Mouse (Mus musculus) embryonic fibroblast, embryonic 13.5 days (primary cell): ENCODE measurements around the gene Tm9sf4. TPM values are rescaled to one million over a fixed set of nuclear protein-coding genes. Genes with fewer than 3 reads are reported as not detected.

Source experiments
- H3K27ac ChIP-seq: 2 replicates; pipeline ENCODE4 v1.5.1; 2012; ENCODE audit warnings: low read length, control low read depth, inconsistent platforms; ENCODE audit not compliant: insufficient read depth
- H3K4me1 ChIP-seq: 2 replicates; pipeline ENCODE4 v1.6.1; 2011; ENCODE audit warnings: low read length; ENCODE audit not compliant: control insufficient read depth, insufficient read depth
- H3K4me3 ChIP-seq: 2 replicates; pipeline ENCODE4 v1.5.1; 2011; ENCODE audit warnings: mild to moderate bottlenecking, control low read depth, low read length; ENCODE audit not compliant: insufficient read depth
- CTCF ChIP-seq: IDR thresholded peaks from 2 replicates; pipeline ENCODE4 v1.5.1; 2011; ENCODE audit warnings: mild to moderate bottlenecking, control low read depth, low read length, moderate library complexity, borderline replicate concordance; ENCODE audit not compliant: insufficient read depth
- POLR2A ChIP-seq: IDR thresholded peaks from 2 replicates; pipeline ENCODE4 v1.6.1; 2011; ENCODE audit warnings: low read depth, mild to moderate bottlenecking, control low read depth, low read length, moderate library complexity
- polyA plus RNA-seq: library from polyadenylated mRNA; stranded (reverse); fragments of >200 nt; gene quantifications from 2 replicates; pipeline ENCODE4 v1.2.4, GENCODE M21; 2011; ENCODE audit warnings: low read depth; ENCODE audit not compliant: missing spikeins, insufficient read length

Gene Tm9sf4
- polyA plus RNA-seq, 1 experiment = 114 TPM

DNA sequence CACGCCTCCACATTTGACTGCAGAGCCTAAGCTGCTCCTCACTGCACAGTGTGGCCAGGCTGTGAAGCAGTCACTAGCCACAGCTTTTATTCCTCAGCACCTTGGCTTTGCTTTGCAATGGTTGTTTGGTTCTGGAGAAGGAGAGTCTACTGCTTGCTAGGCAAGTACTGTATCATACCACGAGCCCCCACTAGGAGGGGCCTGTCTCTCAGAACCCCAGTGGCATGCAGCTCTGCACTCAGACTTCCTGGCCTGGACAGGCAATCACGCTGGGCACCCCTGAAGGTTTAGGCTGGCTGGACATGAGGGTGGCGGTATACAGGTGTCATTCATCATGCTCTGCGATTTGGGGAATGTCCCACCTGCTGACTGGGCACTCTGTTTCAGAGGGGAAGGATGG is 26.9 kb upstream of the Tm9sf4 start:
- TF ChIP-seq POLR2A (no peak), CTCF (no peak)
- Histone ChIP-seq H3K4me3 (no peak overlapping the region), H3K27ac (no peak overlapping the region), H3K4me1 (no peaks in the 10 kb centered on the region)

DNA sequence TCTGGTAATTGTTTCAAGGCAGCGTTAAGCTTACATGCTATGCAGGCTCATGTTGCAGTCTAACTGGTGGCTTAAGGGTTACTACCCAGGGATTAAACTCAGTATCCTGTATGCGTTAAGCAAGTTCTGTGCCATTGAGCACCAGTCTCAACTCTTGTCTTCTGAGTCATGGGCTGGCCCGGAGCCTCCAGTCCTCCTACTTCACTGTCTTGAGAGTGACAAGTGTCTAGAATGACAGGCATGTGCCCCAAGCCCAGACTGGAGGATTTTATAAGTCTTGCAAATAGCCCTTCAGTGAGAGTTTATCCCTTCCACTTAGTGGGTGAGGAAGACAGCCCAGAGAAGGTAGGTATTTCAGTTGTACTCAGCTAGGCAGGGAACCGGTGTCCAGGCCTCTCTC is 24.9 kb upstream of the Tm9sf4 start:
- Histone ChIP-seq H3K4me1 (peaks cover 2% of the 10 kb centered on the region; the same call in 1 of the 2 replicates), H3K27ac (no peak overlapping the region), H3K4me3 (no peak overlapping the region)
- TF ChIP-seq POLR2A (no peak), CTCF (no peak)

DNA sequence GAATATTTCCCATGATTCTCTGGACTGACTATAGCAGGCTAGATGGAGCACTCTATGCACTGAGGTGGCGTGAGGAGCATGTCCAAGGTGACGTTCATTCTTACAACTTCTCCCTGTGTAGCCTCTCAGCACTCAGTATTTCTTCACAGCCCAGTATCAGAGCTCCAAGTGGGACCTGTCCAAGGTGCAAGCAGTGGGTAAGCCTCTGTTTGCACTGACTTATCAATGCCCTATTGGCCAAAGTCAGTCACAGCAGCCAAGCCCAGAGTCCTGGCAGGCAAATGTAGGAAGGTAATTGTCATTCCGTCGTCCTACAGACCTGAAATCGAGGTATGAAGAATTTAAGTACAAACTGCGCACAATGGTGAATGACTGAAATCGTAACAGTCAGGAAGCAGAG is 21.9 kb upstream of the Tm9sf4 start:
- TF ChIP-seq POLR2A = no peak
- no peak for TF ChIP-seq CTCF
- no peak overlapping the region for H3K27ac ChIP-seq
- H3K4me3 ChIP-seq = no peak overlapping the region
- H3K4me1 ChIP-seq = peaks cover 2% of the 10 kb centered on the region; the same call in 1 of the 2 replicates

DNA sequence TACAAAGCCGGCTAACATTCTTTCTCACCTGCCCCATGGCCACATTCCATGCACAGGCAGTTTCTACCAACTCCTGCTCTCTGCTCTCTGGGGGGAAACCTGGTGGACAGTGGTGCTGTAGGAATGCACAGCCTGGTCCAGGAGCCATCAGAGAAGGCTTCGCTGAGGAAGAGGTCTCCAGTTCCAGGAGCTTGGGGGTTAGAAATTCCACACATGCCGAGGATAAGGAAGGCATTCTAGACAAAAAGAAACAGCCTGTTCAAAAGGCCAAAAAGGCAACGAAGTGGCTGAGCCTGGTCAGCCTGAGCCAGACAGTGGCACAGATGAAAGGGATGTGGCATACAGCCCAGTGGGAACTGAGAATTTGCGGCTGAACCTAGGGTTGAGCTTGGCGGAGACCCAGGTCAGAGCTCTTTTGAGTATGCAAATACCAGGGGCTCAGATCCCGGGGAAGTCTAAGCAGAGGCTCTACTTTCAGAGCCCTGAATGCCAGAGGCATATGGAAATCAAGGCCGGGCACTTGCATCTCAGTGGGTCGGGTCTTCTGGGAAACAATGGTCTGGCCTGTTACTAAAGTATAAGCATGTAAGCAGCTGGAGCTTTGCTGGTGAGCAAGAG is 21.0 kb upstream of the Tm9sf4 start:
- peaks cover 2% of the 10 kb centered on the region; the same call in 1 of the 2 replicates for H3K4me1 ChIP-seq
- no peak overlapping the region for H3K4me3 ChIP-seq
- TF ChIP-seq CTCF = no peak
- no peak for TF ChIP-seq POLR2A
- peak overlapping the region; percentile 7; the same call in 1 of the 2 replicates for H3K27ac ChIP-seq

DNA sequence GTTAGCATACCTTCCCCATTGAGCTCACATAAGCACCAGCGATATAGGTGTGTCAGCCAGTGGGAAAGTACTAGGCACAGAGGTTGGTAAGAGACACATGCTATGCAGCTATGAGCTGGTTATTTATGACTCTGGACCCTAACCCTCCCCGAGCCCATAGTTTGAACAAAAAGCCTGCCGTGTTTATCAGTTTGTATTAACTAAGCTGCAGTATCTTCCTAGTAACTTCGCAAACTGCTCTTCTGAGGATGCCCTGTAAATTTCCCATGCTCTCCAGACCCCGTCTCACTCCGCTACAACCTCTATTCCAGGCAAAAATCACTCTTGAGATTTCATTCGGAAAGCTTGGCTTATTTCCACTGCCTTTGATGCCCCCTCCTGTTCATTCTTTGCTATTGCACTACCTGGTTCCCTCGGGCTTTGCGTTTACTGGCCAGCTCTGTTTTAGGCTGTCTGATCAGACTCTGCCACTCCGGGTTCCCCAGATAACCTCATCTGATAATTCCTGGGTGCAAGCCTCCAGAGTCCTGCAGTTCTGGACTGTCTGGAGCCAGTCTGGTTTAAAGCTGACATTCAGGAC is 18.4 kb upstream of the Tm9sf4 start:
- Histone ChIP-seq H3K4me3 (no peak overlapping the region), H3K4me1 (peaks cover 2% of the 10 kb centered on the region; the same call in 1 of the 2 replicates), H3K27ac (no peak overlapping the region)
- TF ChIP-seq CTCF = peak; percentile 7; the same call in 1 of the 2 replicates
- no peak for TF ChIP-seq POLR2A

DNA sequence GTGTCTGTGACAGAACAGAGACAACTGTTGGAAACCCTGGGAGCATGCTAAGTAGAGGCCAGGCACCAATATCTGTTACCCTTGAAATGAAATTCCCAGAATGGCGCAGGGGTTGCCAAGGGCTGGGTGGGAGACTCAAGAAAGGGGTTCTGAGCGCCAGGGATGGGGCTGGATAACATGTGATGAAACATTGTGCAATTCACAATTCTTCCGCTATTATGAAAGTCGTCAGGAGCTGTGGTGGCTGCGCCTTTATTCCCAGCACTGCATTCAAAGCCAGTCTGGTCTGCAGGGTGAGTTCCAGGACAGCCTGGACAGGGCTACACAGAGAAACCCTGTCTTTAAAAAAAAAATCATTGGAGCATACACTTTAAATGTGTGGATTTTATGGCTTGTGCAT is 15.8 kb upstream of the Tm9sf4 start:
- H3K4me3 ChIP-seq = no peak overlapping the region
- no peaks in the 10 kb centered on the region for H3K4me1 ChIP-seq
- TF ChIP-seq CTCF (no peak), POLR2A (no peak)
- no peak overlapping the region for H3K27ac ChIP-seq

DNA sequence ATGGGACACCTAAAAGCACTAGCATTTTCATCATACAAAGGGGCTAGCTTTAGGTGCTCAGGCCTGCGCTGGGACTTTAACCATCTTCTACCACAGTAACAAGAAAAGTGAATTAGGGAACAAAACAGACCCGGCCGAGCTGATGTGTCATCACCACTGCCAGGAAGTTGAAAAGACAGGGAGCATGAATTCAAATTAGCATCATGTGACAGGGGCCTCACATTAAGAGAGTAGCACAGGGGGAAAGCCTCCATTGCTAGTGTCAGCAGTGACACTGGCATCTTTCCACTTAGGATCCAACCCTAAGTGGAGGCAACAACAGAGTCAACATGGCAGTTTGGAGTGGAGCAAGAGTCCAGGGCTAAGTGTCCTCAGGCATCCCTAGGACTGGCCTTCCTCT is 13.9 kb upstream of the Tm9sf4 start:
- Histone ChIP-seq H3K4me3 (no peak overlapping the region), H3K4me1 (no peaks in the 10 kb centered on the region), H3K27ac (no peak overlapping the region)
- TF ChIP-seq POLR2A = no peak
- TF ChIP-seq CTCF = no peak

DNA sequence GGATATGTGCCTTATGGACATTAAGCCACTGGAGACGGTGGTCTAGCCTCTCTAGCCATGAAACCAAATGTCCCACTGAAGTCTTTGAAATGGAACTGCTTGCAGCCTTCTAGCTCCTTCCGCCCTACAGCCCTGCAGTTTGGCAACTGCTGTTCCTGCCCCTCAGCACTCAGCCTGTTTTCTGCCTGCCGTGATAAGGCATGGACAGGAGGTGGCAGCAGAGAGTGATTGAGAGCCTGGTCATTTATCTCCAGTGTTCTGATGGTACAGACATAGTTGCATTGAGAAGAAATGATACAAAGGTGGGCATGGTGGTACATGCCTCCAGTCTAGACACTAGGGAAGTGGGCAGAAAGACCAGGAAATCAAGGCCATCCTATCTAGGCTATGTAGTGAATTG is 13.4 kb upstream of the Tm9sf4 start:
- TF ChIP-seq CTCF (peak; percentile 87; the same call in 1 of the 2 replicates), POLR2A (no peak)
- no peak overlapping the region for H3K4me3 ChIP-seq
- H3K27ac ChIP-seq = no peak overlapping the region
- H3K4me1 ChIP-seq = no peaks in the 10 kb centered on the region

DNA sequence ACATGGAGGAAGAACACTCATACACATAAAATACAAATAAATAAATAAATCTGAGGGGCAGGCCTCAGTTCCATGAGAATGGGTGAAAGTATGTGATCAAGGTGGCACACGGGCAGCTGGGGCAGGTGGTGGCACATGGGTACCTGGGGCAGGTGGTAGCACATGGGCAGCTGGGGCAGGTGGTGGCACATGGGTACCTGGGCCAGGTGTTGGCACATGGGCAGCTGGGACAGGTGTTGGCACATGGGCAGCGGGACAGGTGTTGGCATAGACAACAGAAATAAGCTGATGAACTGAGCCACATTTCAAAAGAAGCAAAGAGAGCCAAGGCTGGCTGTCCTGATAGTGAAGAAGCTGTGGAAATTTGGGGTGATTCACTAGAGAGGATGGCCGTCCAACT is 11.4 kb upstream of the Tm9sf4 start:
- TF ChIP-seq POLR2A (no peak), CTCF (no peak)

DNA sequence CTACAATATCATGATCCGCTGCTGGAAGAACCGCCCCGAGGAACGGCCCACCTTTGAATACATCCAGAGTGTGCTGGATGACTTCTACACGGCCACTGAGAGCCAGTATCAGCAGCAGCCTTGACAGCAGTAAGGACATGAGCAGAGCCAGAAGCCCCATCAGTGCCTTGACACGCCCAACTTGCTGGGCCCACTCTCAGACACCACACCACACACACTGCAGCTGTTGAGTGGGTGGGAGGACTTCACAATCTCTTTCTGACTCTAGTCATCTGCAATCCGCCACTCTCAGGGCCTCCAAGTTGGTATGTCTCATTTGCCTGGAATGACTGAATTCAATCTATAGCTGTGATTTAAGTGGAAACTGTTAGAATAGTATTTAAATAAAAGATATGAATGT is 10.1 kb upstream of the Tm9sf4 start:
- TF ChIP-seq CTCF (no peak), POLR2A (no peak)
- Histone ChIP-seq H3K27ac (no peak overlapping the region), H3K4me1 (no peaks in the 10 kb centered on the region), H3K4me3 (no peak overlapping the region)

More for the DNA sequence above, 11.4 kb upstream of the Tm9sf4 start:
- no peaks in the 10 kb centered on the region for H3K4me1 ChIP-seq
- H3K27ac ChIP-seq = no peak overlapping the region
- no peak overlapping the region for H3K4me3 ChIP-seq
